Mouse (Mus musculus) bone marrow, adult 2 months (tissue): ENCODE data around the gene Immt.

Experiments used
- CTCF ChIP-seq: fragments of 200-500 bp; IDR thresholded peaks from 2 replicates; pipeline ENCODE4 v1.5.1; 2011; ENCODE audit warnings: low read length, control low read depth; ENCODE audit not compliant: control insufficient read depth, insufficient read depth
- POLR2A ChIP-seq: fragments of 200-500 bp; IDR thresholded peaks from 2 replicates; pipeline ENCODE4 v1.6.1; 2011; ENCODE audit warnings: low read depth, mild to moderate bottlenecking, control low read depth, low read length, borderline replicate concordance; ENCODE audit not compliant: control insufficient read depth

DNA sequence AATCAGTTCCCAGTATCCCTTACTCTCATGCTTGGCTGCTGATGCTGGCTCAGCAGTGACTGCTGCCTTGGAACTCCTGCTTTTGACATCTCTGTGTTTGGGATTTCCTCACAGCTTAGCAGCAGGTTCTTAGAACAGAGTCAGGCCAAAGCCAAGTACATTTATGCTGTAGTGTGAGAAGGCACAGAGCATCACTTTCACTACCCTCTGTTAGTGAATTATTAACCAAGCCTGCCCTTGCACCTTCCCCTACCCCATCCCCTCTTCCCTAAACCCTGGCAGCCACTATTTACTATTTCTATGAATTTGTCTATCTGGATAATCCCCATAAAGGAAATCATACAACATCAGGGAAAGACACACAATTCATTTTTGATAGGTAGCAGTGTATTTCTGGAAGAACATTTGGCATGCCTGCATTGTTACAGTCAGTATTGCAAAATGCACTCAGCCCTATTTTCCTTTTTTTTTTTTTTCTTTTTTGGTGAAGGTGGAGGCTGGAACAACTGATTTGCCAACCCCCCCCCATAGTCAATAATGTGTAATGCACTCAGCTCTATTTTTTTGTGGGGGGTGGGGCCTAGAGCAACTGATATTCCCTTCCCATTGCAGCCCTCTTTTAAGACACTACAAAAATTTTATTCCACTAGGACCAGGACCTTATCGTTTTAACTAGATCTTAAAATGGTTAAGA is 9.6 kb downstream of the Immt start:
- no peak for TF ChIP-seq CTCF
- no peak for TF ChIP-seq POLR2A
